9 mouse cellular contexts compared by ENCODE assay signal in the genomic region with DNA sequence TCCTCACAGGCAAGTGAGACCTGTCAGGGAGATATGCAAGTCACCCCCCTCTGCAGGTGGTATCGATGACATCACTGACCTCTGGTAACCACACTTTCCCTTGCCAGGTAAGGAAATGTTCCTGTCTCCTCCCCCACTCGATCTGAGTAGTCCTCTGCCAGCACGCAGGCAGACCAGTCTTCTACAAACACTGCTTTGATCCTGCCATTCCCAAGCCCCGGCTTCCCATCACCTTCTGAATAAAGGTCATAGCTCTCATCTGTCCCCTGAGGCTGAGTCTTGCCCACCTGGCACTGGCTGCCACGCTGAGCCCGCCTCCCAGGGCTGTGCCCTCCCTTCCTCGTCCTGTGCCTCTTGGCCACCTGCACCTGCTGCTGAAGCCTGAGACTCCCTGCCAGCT. TPM values are rescaled to one million over a fixed set of nuclear protein-coding genes. Genes with fewer than 3 reads are reported as not detected.
DNase-seq lines count a peak whose midpoint lies in the region; ATAC-seq and TF ChIP-seq lines count a peak whose summit lies in the region.
"Had no signal": no experiment of that assay in that cellular context is flagged by ENCODE, and none has a peak within 500 bp of the region (broad histone marks: within the 10 kb centered on the region; RNA-seq: fewer than 3 reads in every experiment).

No protein-coding gene starts in this region.

- TF ChIP-seq EP300 in stomach, postnatal 0 days (optimal IDR thresholded peaks at IDR 0.05) = no peak

- WGBS in stomach, postnatal 0 days = 26% methylated on average over 7 of the region's 7 CpGs
- WGBS in hindbrain, embryonic 13.5 days = 20% methylated on average over 7 of the region's 7 CpGs

- no peaks in the 10 kb centered on the region for H3K9me3 ChIP-seq in stomach, postnatal 0 days (ENCODE audit: control insufficient read depth, low read length)
- no peaks in the 10 kb centered on the region for H3K9me3 ChIP-seq in hindbrain, embryonic 13.5 days
- H3K9me3 ChIP-seq: limb, embryonic 15.5 days had no signal

- H3K4me3 ChIP-seq in stomach, postnatal 0 days (ENCODE audit: low read depth, low read length) = no peak overlapping the region
- no peak overlapping the region for H3K4me3 ChIP-seq in hindbrain, embryonic 13.5 days
- H3K4me3 ChIP-seq: limb, embryonic 15.5 days had no signal

- H3K4me1 ChIP-seq in stomach, postnatal 0 days (replicated peaks; ENCODE audit: control insufficient read depth, insufficient read depth) = no peaks in the 10 kb centered on the region
- H3K4me1 ChIP-seq in hindbrain, embryonic 13.5 days (replicated peaks) = peaks cover 9% of the 10 kb centered on the region

- 0 out of 2 replicates have a peak overlapping the region, but pooled peaks have one; percentile 6 for H3K4me2 ChIP-seq in stomach, postnatal 0 days (replicated peaks; ENCODE audit: low read depth)
- H3K4me2 ChIP-seq in hindbrain, embryonic 13.5 days = no peak overlapping the region
- H3K4me2 ChIP-seq: limb, embryonic 15.5 days had no signal

- ATAC-seq in stomach, postnatal 0 days (ENCODE audit: low FRiP score, low TSS enrichment) = peak; percentile 85
- no peak for ATAC-seq in hindbrain, embryonic 13.5 days (ENCODE audit: low FRiP score)

- peak; percentile 11 for DNase-seq in gastrocnemius, adult 18-20 months (ENCODE audit: low spot score)
- no peak for DNase-seq in gastrocnemius, postnatal 36 days
- peak; percentile 38 for DNase-seq in thymus, postnatal 4 days
- DNase-seq in thymus, postnatal 25 days = no peak
- DNase-seq in lung, adult 18-20 months = peak; percentile 84 to 87
- peak; percentile 88 for DNase-seq in stomach, postnatal 0 days (ENCODE audit: low spot score)
- no peak for DNase-seq in B cell, adult 2 months

- intact Hi-C loops in gastrocnemius, postnatal 36 days (cut with DNase I) = no loop called here

- H3K9ac ChIP-seq in stomach, postnatal 0 days (ENCODE audit: low read length) = peak overlapping the region; percentile 41; the same call in 1 of the 2 replicates
- H3K9ac ChIP-seq in hindbrain, embryonic 13.5 days = no peak overlapping the region
- H3K9ac ChIP-seq: limb, embryonic 15.5 days had no signal

- H3K27me3 ChIP-seq in stomach, postnatal 0 days (ENCODE audit: control insufficient read depth, insufficient read depth, low read length) = no peaks in the 10 kb centered on the region
- no peaks in the 10 kb centered on the region for H3K27me3 ChIP-seq in hindbrain, embryonic 13.5 days

- TF ChIP-seq CTCF in stomach, postnatal 0 days (IDR thresholded peaks at IDR 0.05; ENCODE audit: low read depth) = no peak

- H3K27ac ChIP-seq in stomach, postnatal 0 days (replicated peaks) = peak overlapping the region; percentile 94
- no peak overlapping the region for H3K27ac ChIP-seq in hindbrain, embryonic 13.5 days
- H3K27ac ChIP-seq: limb, embryonic 15.5 days had no signal

- no peaks in the 10 kb centered on the region for H3K36me3 ChIP-seq in stomach, postnatal 0 days (ENCODE audit: control insufficient read depth, insufficient read depth, low read length)
- no peaks in the 10 kb centered on the region for H3K36me3 ChIP-seq in hindbrain, embryonic 13.5 days
- H3K36me3 ChIP-seq: limb, embryonic 15.5 days had no signal

RNA-seq across cellular contexts. Expression of a gene that starts 11.2 kb away (rescaled TPM):
- total RNA-seq in gastrocnemius, adult 18-20 months (2021) = 1 to 10 TPM in 1 of 2 experiments, under 1 TPM in 1; 0.48 to 1.1 TPM
- total RNA-seq in gastrocnemius, postnatal 36 days (2021) = 1 to 10 TPM in 1 of 2 experiments, not detected in 1; 1.3 TPM
- polyA plus RNA-seq in stomach, postnatal 0 days (2015; fragmentation: Nextera tagmentation; extraction: Ambion mirVana) = 715 and 753 TPM in 2 replicates
- 7.6 and 14.2 TPM in 2 replicates for polyA plus RNA-seq in hindbrain, embryonic 13.5 days (2015; fragmentation: Nextera tagmentation; extraction: Ambion mirVana)

RNA-seq across cellular contexts. Expression of a gene that starts 12.5 kb away (rescaled TPM):
- under 1 TPM; 0.16 to 0.21 TPM for total RNA-seq in gastrocnemius, adult 18-20 months (2021)
- 1 to 10 TPM in 1 of 2 experiments, under 1 TPM in 1; 0.30 to 1.0 TPM for total RNA-seq in gastrocnemius, postnatal 36 days (2021)
- 1,902 and 1,960 TPM in 2 replicates for polyA plus RNA-seq in stomach, postnatal 0 days (2015; fragmentation: Nextera tagmentation; extraction: Ambion mirVana)
- polyA plus RNA-seq in hindbrain, embryonic 13.5 days (2015; fragmentation: Nextera tagmentation; extraction: Ambion mirVana) = 4.0 and 6.2 TPM in 2 replicates

RNA-seq across cellular contexts. Expression of a gene that starts 56.8 kb away (rescaled TPM):
- 100 to 1,000 TPM; 224 to 227 TPM for total RNA-seq in gastrocnemius, adult 18-20 months (2021)
- total RNA-seq in gastrocnemius, postnatal 36 days (2021) = 100 to 1,000 TPM; 148 to 169 TPM
- polyA plus RNA-seq in stomach, postnatal 0 days (2015; fragmentation: Nextera tagmentation; extraction: Ambion mirVana) = 46.5 and 48.4 TPM in 2 replicates
- polyA plus RNA-seq in hindbrain, embryonic 13.5 days (2015; fragmentation: Nextera tagmentation; extraction: Ambion mirVana) = 82.3 and 82.9 TPM in 2 replicates

Comparison
In these comparisons a context has a peak if more than half of its experiments do, and no peak if none do; other contexts are left out.
1. DNase-seq: peak in gastrocnemius, adult 18-20 months (single experiment), thymus, postnatal 4 days (single experiment), lung, adult 18-20 months (2 of 2) and stomach, postnatal 0 days (single experiment); none in gastrocnemius, postnatal 36 days (0 of 2), thymus, postnatal 25 days (single experiment) and B cell, adult 2 months (0 of 2).